Mouse (Mus musculus): Measurements from ENCODE around the gene Ubash3a. TPM values are rescaled to one million over a fixed set of nuclear protein-coding genes. Genes with fewer than 3 reads are reported as not detected.

Ubash3a gene
- total and polyA plus RNA-seq, 3 experiments, result 27.6 to 57.4 (median 30.2) TPM

DNA sequence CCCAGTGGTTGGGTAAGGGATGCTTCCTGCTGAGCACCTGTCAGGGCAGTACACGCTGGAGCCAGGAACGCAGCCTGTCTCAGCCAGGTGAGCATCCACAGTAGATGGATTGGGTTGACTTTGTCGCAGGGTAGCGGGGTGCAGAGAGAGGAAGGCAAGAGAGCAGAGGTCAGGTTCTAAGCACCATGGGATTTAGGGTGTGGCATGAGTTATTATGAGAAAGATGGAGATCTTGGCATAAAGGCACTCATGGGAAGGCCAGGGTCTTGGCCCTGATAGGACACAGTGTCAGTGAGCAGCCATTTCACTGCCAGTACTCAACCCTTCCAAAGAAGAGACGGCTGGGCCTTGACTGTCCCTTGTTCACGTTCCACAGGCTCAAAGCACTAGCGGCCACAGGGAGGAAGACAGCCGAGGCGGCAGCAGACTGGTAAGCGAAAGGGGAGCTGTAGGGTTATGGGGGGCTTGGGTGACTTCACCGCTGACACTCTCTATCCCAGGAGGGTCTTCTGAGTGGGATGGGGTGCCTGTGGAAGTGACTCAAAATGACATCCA is 1.8 kb downstream of the Ubash3a start:
- TF ChIP-seq POLR2AphosphoS5 (IDR thresholded peaks at IDR 0.05; ENCODE audit: borderline replicate concordance, low read depth, low read length), result no peak
- TF ChIP-seq ZMIZ1 (IDR thresholded peaks at IDR 0.05; ENCODE audit: low read depth, low read length), result no peak
- TF ChIP-seq MXI1 (IDR thresholded peaks at IDR 0.05; ENCODE audit: low read depth, low read length), result no peak
- no peak for TF ChIP-seq RAD21 (IDR thresholded peaks at IDR 0.05; ENCODE audit: low read depth, low read length)
- TF ChIP-seq E2F4 (IDR thresholded peaks at IDR 0.05; ENCODE audit: borderline replicate concordance, low read depth, low read length), result no peak
- no peak for TF ChIP-seq TBP (IDR thresholded peaks at IDR 0.05; ENCODE audit: low read depth, low read length)
- no peak for TF ChIP-seq EP300 (IDR thresholded peaks at IDR 0.05; ENCODE audit: low read depth in 1 of 2, low read length in 2 of 2)
- TF ChIP-seq UBTF (IDR thresholded peaks at IDR 0.05; ENCODE audit: borderline replicate concordance, insufficient read depth, low read depth, low read length), result no peak
- no peak for TF ChIP-seq MEF2A (IDR thresholded peaks at IDR 0.05; ENCODE audit: extremely low read depth, insufficient replicate concordance, low read depth, low read length, poor library complexity, severe bottlenecking)
- no peak for TF ChIP-seq GABPA (IDR thresholded peaks at IDR 0.05; ENCODE audit: low read depth, low read length)
- TF ChIP-seq MAFK (IDR thresholded peaks at IDR 0.05; ENCODE audit: borderline replicate concordance, low read depth, low read length), result no peak
- no peak for TF ChIP-seq SMC3 (IDR thresholded peaks at IDR 0.05; ENCODE audit: low read depth, low read length)
- no peak for TF ChIP-seq ZNF384 (IDR thresholded peaks at IDR 0.05; ENCODE audit: low read depth, low read length)
- Histone ChIP-seq H3K4me3 (ENCODE audit: control insufficient read depth in 1 of 2, insufficient read depth in 1 of 2, low read depth in 2 of 2, low read length in 2 of 2) (no peak overlapping the region), H3K4me1 (ENCODE audit: control insufficient read depth in 1 of 2, insufficient read depth in 2 of 2, low read length in 2 of 2) (peaks cover 10 to 32% of the 10 kb centered on the region in 2 experiments), H3K27me3 (ENCODE audit: control insufficient read depth in 1 of 2, insufficient read depth in 2 of 2, low read length in 2 of 2) (no peaks in the 10 kb centered on the region), H3K79me2 (ENCODE audit: control insufficient read depth, insufficient read depth, low read length, poor library complexity) (peaks cover 9% of the 10 kb centered on the region), H3K36me3 (ENCODE audit: control insufficient read depth in 1 of 2, insufficient read depth in 2 of 2, low read length in 2 of 2) (peaks cover 0 to 14% of the 10 kb centered on the region in 2 experiments; a peak in 3 of 4 replicates), H3K27ac (ENCODE audit: control insufficient read depth, low read depth, low read length) (peak overlapping the region; percentile 85; the same call in 1 of the 2 replicates), H3K9me3 (replicated peaks; ENCODE audit: insufficient read depth, low read length) (no peaks in the 10 kb centered on the region), H3K9ac (ENCODE audit: control insufficient read depth, low read depth, low read length, poor library complexity, severe bottlenecking) (no peak overlapping the region)
- no peak for DNase-seq (ENCODE audit: low read depth, low spot score)

GRCm38 (mm10) chr17:31210299-31210698 is 2.6 kb downstream of the Ubash3a start:
- Histone ChIP-seq H3K27me3 (ENCODE audit: control insufficient read depth in 1 of 2, insufficient read depth in 2 of 2, low read length in 2 of 2) (no peaks in the 10 kb centered on the region), H3K4me3 (ENCODE audit: control insufficient read depth in 1 of 2, insufficient read depth in 1 of 2, low read depth in 2 of 2, low read length in 2 of 2) (no peak overlapping the region), H3K9ac (ENCODE audit: control insufficient read depth, low read depth, low read length, poor library complexity, severe bottlenecking) (no peak overlapping the region), H3K4me1 (ENCODE audit: control insufficient read depth in 1 of 2, insufficient read depth in 2 of 2, low read length in 2 of 2) (peaks cover 10 to 32% of the 10 kb centered on the region in 2 experiments), H3K36me3 (ENCODE audit: control insufficient read depth in 1 of 2, insufficient read depth in 2 of 2, low read length in 2 of 2) (peaks cover 0 to 14% of the 10 kb centered on the region in 2 experiments; a peak in 3 of 4 replicates), H3K9me3 (replicated peaks; ENCODE audit: insufficient read depth, low read length) (no peaks in the 10 kb centered on the region), H3K79me2 (ENCODE audit: control insufficient read depth, insufficient read depth, low read length, poor library complexity) (peaks cover 9% of the 10 kb centered on the region), H3K27ac (ENCODE audit: control insufficient read depth, low read depth, low read length) (peak overlapping the region; percentile 85)
- DNase-seq (ENCODE audit: low read depth, low spot score), result peak; percentile 91
- TF ChIP-seq RAD21 (IDR thresholded peaks at IDR 0.05; ENCODE audit: low read depth, low read length) (no peak), BHLHE40 (IDR thresholded peaks at IDR 0.05; ENCODE audit: borderline replicate concordance, low read depth, low read length) (peak; percentile 42; the same call in 1 of the 2 replicates), MYB (IDR thresholded peaks at IDR 0.05; ENCODE audit: low read depth, low read length) (0 out of 2 replicates have a peak, but pooled peaks have one; percentile 52), NELFE (IDR thresholded peaks at IDR 0.05; ENCODE audit: low read depth, low read length) (peak; percentile 56), MAZ (IDR thresholded peaks at IDR 0.05; ENCODE audit: low read depth, low read length) (peak; percentile 66; the same call in 1 of the 2 replicates), TBP (IDR thresholded peaks at IDR 0.05; ENCODE audit: low read depth, low read length) (peak; percentile 85), MAFK (IDR thresholded peaks at IDR 0.05; ENCODE audit: borderline replicate concordance, low read depth, low read length) (no peak), POLR2AphosphoS2 (IDR thresholded peaks at IDR 0.05; ENCODE audit: low read length) (0 out of 2 replicates have a peak, but pooled peaks have one; percentile 28), GABPA (IDR thresholded peaks at IDR 0.05; ENCODE audit: low read depth, low read length) (no peak), NRF1 (IDR thresholded peaks at IDR 0.05; ENCODE audit: insufficient read depth, low read depth, low read length, poor library complexity, severe bottlenecking) (no peak), POLR2A (IDR thresholded peaks at IDR 0.05; ENCODE audit: control insufficient read depth in 1 of 2, insufficient read depth in 1 of 2, low read depth in 1 of 2, low read length in 2 of 2, poor library complexity in 1 of 2) (peak in 1 of 2 experiments; percentile 74; a peak in 2 of 4 replicates), ELF1 (IDR thresholded peaks at IDR 0.05; ENCODE audit: low read depth, low read length) (peak; percentile 37; the same call in 1 of the 2 replicates), MXI1 (IDR thresholded peaks at IDR 0.05; ENCODE audit: low read depth, low read length) (no peak; the same call in 1 of the 2 replicates), RCOR1 (IDR thresholded peaks at IDR 0.05; ENCODE audit: low read depth, low read length) (0 out of 2 replicates have a peak, but pooled peaks have one; percentile 36), TCF12 (IDR thresholded peaks at IDR 0.05; ENCODE audit: low read depth, low read length) (peak; percentile 79), EP300 (IDR thresholded peaks at IDR 0.05; ENCODE audit: low read depth in 1 of 2, low read length in 2 of 2) (peak; percentile 51 to 69; a peak in 3 of 4 replicates), MAX (IDR thresholded peaks at IDR 0.05; ENCODE audit: low read length) (peak; percentile 68), GATA1 (IDR thresholded peaks at IDR 0.05; ENCODE audit: low read depth, low read length) (peak; percentile 74), SIN3A (IDR thresholded peaks at IDR 0.05; ENCODE audit: low read length) (peak; percentile 57), TAL1 (IDR thresholded peaks at IDR 0.05; ENCODE audit: low read length) (peak; percentile 71), E2F4 (IDR thresholded peaks at IDR 0.05; ENCODE audit: borderline replicate concordance, low read depth, low read length) (no peak), ETS1 (IDR thresholded peaks at IDR 0.05; ENCODE audit: low read depth, low read length) (peak; percentile 83), CTCF (IDR thresholded peaks at IDR 0.05 in 2 of 3, conservative IDR thresholded peaks at IDR 0.05 in 1 of 3; ENCODE audit: control insufficient read depth in 1 of 3, insufficient read depth in 1 of 3, low read depth in 2 of 3, low read length in 3 of 3, poor library complexity in 1 of 3, severe bottlenecking in 1 of 3) (no peak)
